Mouse (Mus musculus) T-helper 17 cell (primary cell): ENCODE results near the gene Lrba.

ENCODE experiments used
- in situ Hi-C, 2 experiments: fragments of 300-600 bp; cut with MboI, MseI; formaldehyde crosslinking; loops; 1 replicate in 1 of 2; 2 replicates in 1 of 2; pipeline ENCODE4 v1.15.1; 2025; ENCODE audit warnings: high pct_unique_total_duplicates in 2 of 2

Lrba gene

GRCm38 (mm10) chr3:86461582-86461981 is 237.1 kb downstream of the Lrba start:
- in situ Hi-C loops = no loop called here

GRCm38 (mm10) chr3:86489992-86490391 is 265.5 kb downstream of the Lrba start:
- in situ Hi-C loops = no loop called here

GRCm38 (mm10) chr3:86500586-86500985 is 276.1 kb downstream of the Lrba start:
- in situ Hi-C loops = no loop called here

- in situ Hi-C loops = no loop called here
These were observed 294.1 kb downstream of the Lrba start for GRCm38 (mm10) chr3:86518506-86519109.

- in situ Hi-C loops = no loop called here
These were observed 298.5 kb downstream of the Lrba start for GRCm38 (mm10) chr3:86522880-86523505.

GRCm38 (mm10) chr3:86531531-86532269 is 307.2 kb downstream of the Lrba start:
- in situ Hi-C loops = no loop called here

GRCm38 (mm10) chr3:86536751-86537150 is 312.3 kb downstream of the Lrba start:
- in situ Hi-C loops = no loop called here

GRCm38 (mm10) chr3:86538645-86539554 is 314.4 kb downstream of the Lrba start:
- in situ Hi-C loops = no loop called here

- in situ Hi-C loops = loop anchor here in 1 of 2 experiments (10.0 kb wide), 1 partner anchor 985 kb away; the partner anchor contains the start of gene Etv3
These were observed 315.2 kb downstream of the Lrba start for GRCm38 (mm10) chr3:86539555-86540168.

GRCm38 (mm10) chr3:86541074-86541614 is 316.7 kb downstream of the Lrba start:
- in situ Hi-C loops = loop anchor here in 1 of 2 experiments (10.0 kb wide), 1 partner anchor 984 kb away; the partner anchor contains the start of gene Etv3

GRCm38 (mm10) chr3:86541863-86542397 is 317.4 kb downstream of the Lrba start:
- in situ Hi-C loops = loop anchor here in 1 of 2 experiments (10.0 kb wide), 1 partner anchor 983 kb away; the partner anchor contains the start of gene Etv3

- in situ Hi-C loops = loop anchor here in 1 of 2 experiments (10.0 kb wide), 1 partner anchor 980 kb away; the partner anchor contains the start of gene Etv3
These were observed 320.3 kb downstream of the Lrba start for GRCm38 (mm10) chr3:86544785-86545184.

GRCm38 (mm10) chr3:86545945-86546344 is 321.5 kb downstream of the Lrba start:
- in situ Hi-C loops = loop anchor here in 1 of 2 experiments (10.0 kb wide), 1 partner anchor 979 kb away; the partner anchor contains the start of gene Etv3

- in situ Hi-C loops = loop anchor here in 1 of 2 experiments (10.0 kb wide), 1 partner anchor 978 kb away; the partner anchor contains the start of gene Etv3
These were observed 322.2 kb downstream of the Lrba start for GRCm38 (mm10) chr3:86546471-86547250.

- in situ Hi-C loops = loop anchor here in 1 of 2 experiments (10.0 kb wide), 1 partner anchor 977 kb away; the partner anchor contains the start of gene Etv3
These were observed 322.8 kb downstream of the Lrba start for GRCm38 (mm10) chr3:86547251-86547791.

- in situ Hi-C loops = loop anchor here in 1 of 2 experiments (10.0 kb wide), 1 partner anchor 976 kb away; the partner anchor contains the start of gene Etv3
These were observed 323.9 kb downstream of the Lrba start, which contains the start of gene Mab21l2 for GRCm38 (mm10) chr3:86548091-86549015. Gene Mab21l2 (minus strand): TSS chr3:86548629.

- in situ Hi-C loops = no loop called here
These were observed 326.0 kb downstream of the Lrba start for GRCm38 (mm10) chr3:86550301-86551010.
